Mouse (Mus musculus) G1E-ER4 (cell line): ENCODE results near the gene Sdhc. TPM values are rescaled to one million over a fixed set of nuclear protein-coding genes. Genes with fewer than 3 reads are reported as not detected.

Source experiments
- GATA1 ChIP-seq: IDR thresholded peaks from one replicate; pipeline ENCODE4 v1.8.0; 2012; ENCODE audit warnings: low read length, inconsistent platforms
- polyA plus RNA-seq: library from polyadenylated mRNA; stranded (reverse); fragments of >175 nt; gene quantifications from 2 replicates; pipeline ENCODE4 v1.2.3, GENCODE M21; 2012

Gene Sdhc
- polyA plus RNA-seq, 1 experiment, result 51.9 TPM

GRCm38 (mm10) chr1:171101733-171102546 lies 48.5 kb downstream of the Sdhc start:
- TF ChIP-seq GATA1, result no peak

DNA sequence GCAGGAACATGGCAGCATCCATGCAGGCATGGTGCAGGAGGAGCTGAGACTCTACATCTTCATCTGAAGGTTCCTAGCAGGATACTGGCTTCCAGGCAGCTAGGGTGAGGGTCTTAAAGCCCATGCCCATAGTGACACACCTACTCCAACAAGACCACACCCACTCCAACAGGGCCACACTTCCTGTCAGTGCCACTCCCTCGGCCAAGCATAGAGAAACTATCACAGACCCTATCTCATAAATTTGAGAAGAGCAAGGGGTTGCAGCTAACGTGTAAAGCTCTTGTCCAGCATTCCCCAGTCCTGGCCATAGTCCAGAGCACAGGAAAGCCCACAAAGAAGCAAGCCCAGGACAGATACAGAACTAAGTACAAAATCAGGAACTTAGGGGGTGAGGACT lies 49.4 kb downstream of the Sdhc start:
- TF ChIP-seq GATA1, result no peak

- TF ChIP-seq GATA1, result peak; percentile 59
Observed at GRCm38 (mm10) chr1:171097612-171098011, 52.8 kb downstream of the Sdhc start.

DNA sequence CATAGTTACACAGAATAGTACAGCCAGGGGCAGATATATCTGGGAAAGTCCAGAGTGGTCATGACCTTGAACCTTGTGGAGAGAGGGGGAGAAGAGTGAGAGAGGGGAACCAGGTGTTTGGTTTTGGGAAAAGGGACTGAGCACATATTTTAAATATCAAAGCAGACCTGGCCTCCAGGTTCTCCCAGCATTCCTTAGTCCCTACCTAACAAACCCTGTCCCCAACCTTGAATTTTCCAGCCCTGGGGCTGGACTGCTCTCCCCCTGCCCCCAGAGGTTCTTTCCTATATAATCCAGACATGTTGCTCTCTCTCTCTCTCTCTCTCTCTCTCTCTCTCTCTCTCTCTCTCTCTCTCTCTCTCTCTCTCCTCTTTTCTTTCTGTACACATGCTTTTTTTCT lies 53.3 kb downstream of the Sdhc start:
- TF ChIP-seq GATA1, result no peak

DNA sequence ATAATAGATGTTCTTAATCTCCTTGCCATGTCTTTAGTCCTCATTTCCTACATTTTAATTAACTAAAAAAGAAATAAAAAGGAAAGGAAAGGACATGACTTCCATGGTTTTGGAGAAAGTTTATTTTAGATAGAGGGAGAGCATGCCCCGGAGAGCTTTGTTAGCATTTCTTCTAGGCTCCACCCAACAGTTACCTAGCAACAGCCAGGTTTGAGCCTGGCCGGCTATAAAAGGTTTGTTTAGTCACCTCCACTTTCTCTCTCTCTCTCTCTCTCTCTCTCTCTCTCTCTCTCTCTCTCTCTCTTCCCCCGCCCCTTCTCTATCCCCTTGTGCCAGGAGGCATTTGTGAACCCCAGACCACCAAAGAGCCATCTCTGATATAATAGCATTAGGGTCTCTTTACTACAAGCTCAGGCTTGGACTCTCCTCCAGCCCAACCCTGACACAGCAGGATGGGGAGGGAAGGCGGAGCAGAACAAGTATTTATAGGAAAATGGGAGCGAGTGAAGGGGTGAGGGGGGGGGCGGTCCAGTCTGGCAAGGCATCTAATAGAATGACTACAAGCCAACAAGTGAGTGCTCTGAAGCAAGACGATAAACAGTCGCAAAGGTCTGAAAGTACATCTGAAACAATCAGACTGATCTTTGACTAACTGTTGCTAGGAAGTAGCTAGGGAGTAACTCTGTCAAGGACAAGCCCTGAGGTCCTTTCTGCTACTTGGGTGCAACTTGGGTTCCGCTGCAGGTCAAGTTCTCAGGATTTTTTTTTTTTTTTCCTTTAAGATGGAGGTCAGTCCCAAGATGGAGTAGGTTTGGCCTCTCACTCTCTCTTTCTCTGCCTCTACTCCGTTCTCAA lies 54.1 kb downstream of the Sdhc start:
- TF ChIP-seq GATA1, result no peak

- no peak for TF ChIP-seq GATA1
Observed at GRCm38 (mm10) chr1:171094424-171094823, 56.0 kb downstream of the Sdhc start.

GRCm38 (mm10) chr1:171090761-171091160 lies 59.6 kb downstream of the Sdhc start:
- TF ChIP-seq GATA1, result no peak

- no peak for TF ChIP-seq GATA1
Observed at GRCm38 (mm10) chr1:171089891-171090290, 60.5 kb downstream of the Sdhc start.

- TF ChIP-seq GATA1, result no peak
Observed at GRCm38 (mm10) chr1:171085718-171086117, 64.7 kb downstream of the Sdhc start.

Other genes starting within 250 kb of the Sdhc start
- gene Fcrlb, start 237.7 kb downstream of the Sdhc start, polyA plus RNA-seq, result not detected in 2 replicates
- gene Fcrla, start 223.0 kb downstream of the Sdhc start, polyA plus RNA-seq, result 0.22 TPM in 1 of 2 replicates, not detected in the other
- 0.08 TPM in 1 of 2 replicates, not detected in the other for gene Fcgr2b, start 174.1 kb downstream of the Sdhc start, polyA plus RNA-seq
- gene Fcgr4, start 131.7 kb downstream of the Sdhc start, polyA plus RNA-seq, result not detected in 2 replicates
- gene Fcgr3, start 85.7 kb downstream of the Sdhc start, polyA plus RNA-seq, result 0.04 and 0.13 TPM in 2 replicates
- 0.67 and 1.5 TPM in 2 replicates for gene Cfap126, start 36.7 kb downstream of the Sdhc start, polyA plus RNA-seq
- 0.14 TPM in 1 of 2 replicates, not detected in the other for gene Mpz, start 108 bp upstream of the Sdhc start, polyA plus RNA-seq
- gene Pcp4l1, start 45.7 kb upstream of the Sdhc start, polyA plus RNA-seq, result not detected in 2 replicates
- 0.40 and 0.42 TPM in 2 replicates for gene Nr1i3, start 63.4 kb upstream of the Sdhc start, polyA plus RNA-seq
- gene Tomm40l, start 71.9 kb upstream of the Sdhc start, polyA plus RNA-seq, result 50.2 and 61.5 TPM in 2 replicates
- gene Apoa2, start 74.5 kb upstream of the Sdhc start, polyA plus RNA-seq, result not detected in 2 replicates
- gene Fcer1g, start 83.8 kb upstream of the Sdhc start, polyA plus RNA-seq, result not detected in 2 replicates
- gene Adamts4, start 99.8 kb upstream of the Sdhc start, polyA plus RNA-seq, result 0.09 TPM in 2 replicates
- gene Ndufs2, start 100.8 kb upstream of the Sdhc start, polyA plus RNA-seq, result 40.4 and 106 TPM in 2 replicates
- gene B4galt3, start 119.7 kb upstream of the Sdhc start, polyA plus RNA-seq, result 26.9 and 32.7 TPM in 2 replicates
- gene Ppox, start 130.6 kb upstream of the Sdhc start, polyA plus RNA-seq, result 38.6 and 45.3 TPM in 2 replicates
- 49.8 and 54.4 TPM in 2 replicates for gene Usp21, start 137.4 kb upstream of the Sdhc start, polyA plus RNA-seq
- 51.5 and 62.9 TPM in 2 replicates for gene Ufc1, start 144.4 kb upstream of the Sdhc start, polyA plus RNA-seq
- 25.2 and 28.3 TPM in 2 replicates for gene Dedd, start 178.5 kb upstream of the Sdhc start, polyA plus RNA-seq
- 14.2 and 16.9 TPM in 2 replicates for gene Nit1, start 195.0 kb upstream of the Sdhc start, polyA plus RNA-seq
- gene Pfdn2, start 195.1 kb upstream of the Sdhc start, polyA plus RNA-seq, result 19.0 and 19.9 TPM in 2 replicates
- gene Klhdc9, start 210.2 kb upstream of the Sdhc start, polyA plus RNA-seq, result 0.48 and 0.63 TPM in 2 replicates
- not detected in 2 replicates for gene Nectin4, start 219.5 kb upstream of the Sdhc start, polyA plus RNA-seq
- gene Arhgap30, start 238.4 kb upstream of the Sdhc start, polyA plus RNA-seq, result 0.95 and 1.1 TPM in 2 replicates